ENCODE assay signal across 24 mouse cellular contexts in the genomic region with DNA sequence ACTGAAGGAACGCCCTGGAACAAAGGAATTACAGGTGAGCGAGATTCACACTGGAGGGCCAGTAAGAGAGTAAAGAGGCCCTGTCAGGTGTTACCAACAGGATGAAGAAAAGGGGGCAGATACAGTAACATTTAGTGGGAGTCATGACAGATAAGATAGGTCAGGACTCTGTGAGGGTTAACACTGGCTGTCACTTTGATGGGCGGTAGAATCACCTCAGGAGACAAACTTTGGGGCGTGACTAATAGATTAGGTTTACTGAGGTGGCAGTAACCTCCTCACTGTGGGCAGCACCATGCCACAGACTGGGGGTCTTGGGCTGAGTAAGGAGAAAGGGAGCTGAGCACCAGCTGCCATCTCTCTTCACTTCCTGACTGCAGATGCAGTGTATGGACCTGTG.
DNase-seq lines count a peak whose midpoint lies in the region; ATAC-seq lines count a peak whose summit lies in the region.
"Had no signal": no experiment of that assay in that cellular context is flagged by ENCODE, and none has a peak within 500 bp of the region (broad histone marks: within the 10 kb centered on the region; RNA-seq: fewer than 3 reads in every experiment).

No protein-coding gene starts in this region.

- H3K9me3 ChIP-seq in forebrain, embryonic 11.5 days (ENCODE audit: control insufficient read depth, low read length): no peaks in the 10 kb centered on the region
- no peaks in the 10 kb centered on the region for H3K9me3 ChIP-seq in forebrain, embryonic 14.5 days (replicated peaks; ENCODE audit: control insufficient read depth, low read length)
- H3K9me3 ChIP-seq in liver, embryonic 11.5 days (ENCODE audit: control insufficient read depth, low read length): no peaks in the 10 kb centered on the region
- H3K9me3 ChIP-seq in liver, embryonic 13.5 days (replicated peaks): no peaks in the 10 kb centered on the region
- no peaks in the 10 kb centered on the region for H3K9me3 ChIP-seq in liver, embryonic 16.5 days (replicated peaks; ENCODE audit: control insufficient read depth, low read length)
- H3K9me3 ChIP-seq: forebrain, embryonic 10.5 days; forebrain, embryonic 15.5 days; heart, embryonic 12.5 days; heart, embryonic 15.5 days had no signal

- peak; percentile 35 for DNase-seq in forebrain, embryonic 11.5 days (ENCODE audit: low spot score)
- no peak for DNase-seq in forebrain, embryonic 14.5 days (ENCODE audit: low spot score)
- no peak for DNase-seq in liver, embryonic 11.5 days (ENCODE audit: low spot score)
- no peak for DNase-seq in liver
- DNase-seq in liver, embryonic 13.5 days: no peak
- DNase-seq in thymus, postnatal 25 days: no peak
- no peak for DNase-seq in gastrocnemius, postnatal 25 days
- DNase-seq: adrenal gland, postnatal 10 days; adrenal gland, postnatal 36 days; cerebellum, adult 18-20 months; cerebellum, adult 9-10 months; cerebellum, postnatal 14 days; gastrocnemius, postnatal 36 days; heart, postnatal 10 days; heart, postnatal 36 days had no signal

- 77% methylated on average over 4 of the region's 4 CpGs for WGBS in forebrain, embryonic 11.5 days
- WGBS in forebrain, embryonic 14.5 days: 81% methylated on average over 4 of the region's 4 CpGs
- WGBS in liver, embryonic 11.5 days: 60% methylated on average over 4 of the region's 4 CpGs
- 45% methylated on average over 4 of the region's 4 CpGs for WGBS in liver, embryonic 13.5 days (ENCODE audit: insufficient replicate concordance)
- 50% methylated on average over 4 of the region's 4 CpGs for WGBS in liver, embryonic 16.5 days (ENCODE audit: insufficient replicate concordance)

- no peaks in the 10 kb centered on the region for H3K4me1 ChIP-seq in forebrain, embryonic 11.5 days (replicated peaks; ENCODE audit: control insufficient read depth, insufficient read depth, low read length)
- H3K4me1 ChIP-seq in forebrain, embryonic 14.5 days (ENCODE audit: control insufficient read depth, insufficient read depth, low read length): no peaks in the 10 kb centered on the region
- H3K4me1 ChIP-seq in liver, embryonic 11.5 days (replicated peaks; ENCODE audit: control insufficient read depth, insufficient read depth, low read length): no peaks in the 10 kb centered on the region
- peaks cover 27% of the 10 kb centered on the region for H3K4me1 ChIP-seq in liver, embryonic 13.5 days (replicated peaks)
- H3K4me1 ChIP-seq in liver, embryonic 16.5 days (ENCODE audit: control insufficient read depth, low read depth, low read length): peaks cover 11% of the 10 kb centered on the region; the same call in 1 of the 2 replicates
- H3K4me1 ChIP-seq: forebrain, embryonic 15.5 days had no signal

- H3K9ac ChIP-seq in forebrain, embryonic 11.5 days (ENCODE audit: low read length): no peak overlapping the region
- no peak overlapping the region for H3K9ac ChIP-seq in forebrain, embryonic 14.5 days (ENCODE audit: low read length)
- H3K9ac ChIP-seq in liver, embryonic 11.5 days (ENCODE audit: low read depth, low read length): no peak overlapping the region
- no peak overlapping the region for H3K9ac ChIP-seq in liver, embryonic 13.5 days
- peak overlapping the region; percentile 12; the same call in 1 of the 2 replicates for H3K9ac ChIP-seq in liver, embryonic 16.5 days (ENCODE audit: low read depth, low read length)
- H3K9ac ChIP-seq: forebrain, embryonic 15.5 days; heart, embryonic 12.5 days; heart, embryonic 15.5 days; hindbrain, embryonic 14.5 days had no signal

- no peak overlapping the region for H3K4me2 ChIP-seq in forebrain, embryonic 11.5 days (ENCODE audit: low read depth, low read length, severe bottlenecking)
- H3K4me2 ChIP-seq in forebrain, embryonic 14.5 days (ENCODE audit: low read length): no peak overlapping the region
- no peak overlapping the region for H3K4me2 ChIP-seq in liver, embryonic 11.5 days
- H3K4me2 ChIP-seq in liver, embryonic 13.5 days: 0 out of 2 replicates have a peak overlapping the region, but pooled peaks have one; percentile 23
- H3K4me2 ChIP-seq in liver, embryonic 16.5 days (ENCODE audit: low read depth, low read length): 0 out of 2 replicates have a peak overlapping the region, but pooled peaks have one; percentile 9
- H3K4me2 ChIP-seq: forebrain, embryonic 15.5 days; heart, embryonic 12.5 days; heart, embryonic 15.5 days; hindbrain, embryonic 14.5 days had no signal

- H3K27ac ChIP-seq in forebrain, embryonic 11.5 days (ENCODE audit: low read depth, low read length): no peak overlapping the region
- H3K27ac ChIP-seq in forebrain, embryonic 14.5 days (ENCODE audit: low read depth, low read length): no peak overlapping the region
- no peak overlapping the region for H3K27ac ChIP-seq in liver, embryonic 11.5 days (ENCODE audit: low read depth, low read length)
- H3K27ac ChIP-seq in liver, embryonic 13.5 days: peak overlapping the region; percentile 43; the same call in 1 of the 2 replicates
- H3K27ac ChIP-seq in liver, embryonic 16.5 days (ENCODE audit: low read length): peak overlapping the region; percentile 24; the same call in 1 of the 2 replicates
- H3K27ac ChIP-seq: forebrain, embryonic 10.5 days; forebrain, embryonic 15.5 days; heart, embryonic 15.5 days; hindbrain, embryonic 14.5 days; hindbrain, postnatal 0 days had no signal

- H3K36me3 ChIP-seq in forebrain, embryonic 11.5 days (ENCODE audit: control insufficient read depth, insufficient read depth, low read length): no peaks in the 10 kb centered on the region
- H3K36me3 ChIP-seq in forebrain, embryonic 14.5 days (ENCODE audit: control insufficient read depth, insufficient read depth, low read length): no peaks in the 10 kb centered on the region
- no peaks in the 10 kb centered on the region for H3K36me3 ChIP-seq in liver, embryonic 11.5 days (ENCODE audit: control insufficient read depth, insufficient read depth, low read length)
- no peaks in the 10 kb centered on the region for H3K36me3 ChIP-seq in liver, embryonic 13.5 days
- no peaks in the 10 kb centered on the region for H3K36me3 ChIP-seq in liver, embryonic 16.5 days (ENCODE audit: control insufficient read depth, insufficient read depth)
- H3K36me3 ChIP-seq: forebrain, embryonic 10.5 days; forebrain, embryonic 15.5 days; G1E; heart, embryonic 12.5 days; heart, embryonic 15.5 days had no signal

- ATAC-seq in forebrain, embryonic 11.5 days (replicated peaks; ENCODE audit: low FRiP score): no peak
- ATAC-seq in forebrain, embryonic 14.5 days: no peak
- peak; percentile 65; the same call in 1 of the 2 replicates for ATAC-seq in liver, embryonic 11.5 days (replicated peaks; ENCODE audit: low FRiP score)
- peak; percentile 79 for ATAC-seq in liver, embryonic 13.5 days (ENCODE audit: low read depth)
- peak; percentile 73 for ATAC-seq in liver, embryonic 16.5 days (ENCODE audit: low read depth)
- ATAC-seq: forebrain, embryonic 15.5 days; hindbrain, postnatal 0 days; Patski had no signal

- no peaks in the 10 kb centered on the region for H3K27me3 ChIP-seq in forebrain, embryonic 11.5 days (ENCODE audit: control insufficient read depth, insufficient read depth, low read length)
- H3K27me3 ChIP-seq in forebrain, embryonic 14.5 days (replicated peaks; ENCODE audit: control insufficient read depth, insufficient read depth, low read length): no peaks in the 10 kb centered on the region
- no peaks in the 10 kb centered on the region for H3K27me3 ChIP-seq in liver, embryonic 11.5 days (replicated peaks; ENCODE audit: control insufficient read depth, insufficient read depth, low read length)
- H3K27me3 ChIP-seq in liver, embryonic 13.5 days: no peaks in the 10 kb centered on the region
- no peaks in the 10 kb centered on the region for H3K27me3 ChIP-seq in liver, embryonic 16.5 days (ENCODE audit: control insufficient read depth, insufficient read depth, low read depth, low read length)
- H3K27me3 ChIP-seq: forebrain, embryonic 15.5 days; heart, embryonic 12.5 days; heart, embryonic 15.5 days; Patski had no signal

- H3K4me3 ChIP-seq in forebrain, embryonic 11.5 days (ENCODE audit: low read depth, low read length): no peak overlapping the region
- H3K4me3 ChIP-seq in forebrain, embryonic 14.5 days (ENCODE audit: low read depth, low read length): no peak overlapping the region
- H3K4me3 ChIP-seq in liver, embryonic 11.5 days (ENCODE audit: low read depth, low read length): no peak overlapping the region
- no peak overlapping the region for H3K4me3 ChIP-seq in liver, embryonic 13.5 days (replicated peaks)
- H3K4me3 ChIP-seq in liver, embryonic 16.5 days (ENCODE audit: low read depth, low read length): no peak overlapping the region
- H3K4me3 ChIP-seq: forebrain, embryonic 10.5 days; forebrain, embryonic 15.5 days; heart, embryonic 12.5 days; heart, embryonic 15.5 days had no signal

Comparison
In these comparisons a context has a peak if more than half of its experiments do, and no peak if none do; other contexts are left out.
1. H3K27ac ChIP-seq: peak in liver, embryonic 13.5 days (single experiment) and liver, embryonic 16.5 days (single experiment); none in forebrain, embryonic 11.5 days (single experiment), forebrain, embryonic 14.5 days (single experiment) and liver, embryonic 11.5 days (single experiment).
2. H3K4me2 ChIP-seq: peak in liver, embryonic 13.5 days (single experiment) and liver, embryonic 16.5 days (single experiment); none in forebrain, embryonic 11.5 days (single experiment), forebrain, embryonic 14.5 days (single experiment) and liver, embryonic 11.5 days (single experiment).
3. ATAC-seq: peak in liver, embryonic 11.5 days (single experiment), liver, embryonic 13.5 days (single experiment) and liver, embryonic 16.5 days (single experiment); none in forebrain, embryonic 11.5 days (single experiment) and forebrain, embryonic 14.5 days (single experiment).